16 mouse cellular contexts compared by ENCODE assay signal in the genomic region with DNA sequence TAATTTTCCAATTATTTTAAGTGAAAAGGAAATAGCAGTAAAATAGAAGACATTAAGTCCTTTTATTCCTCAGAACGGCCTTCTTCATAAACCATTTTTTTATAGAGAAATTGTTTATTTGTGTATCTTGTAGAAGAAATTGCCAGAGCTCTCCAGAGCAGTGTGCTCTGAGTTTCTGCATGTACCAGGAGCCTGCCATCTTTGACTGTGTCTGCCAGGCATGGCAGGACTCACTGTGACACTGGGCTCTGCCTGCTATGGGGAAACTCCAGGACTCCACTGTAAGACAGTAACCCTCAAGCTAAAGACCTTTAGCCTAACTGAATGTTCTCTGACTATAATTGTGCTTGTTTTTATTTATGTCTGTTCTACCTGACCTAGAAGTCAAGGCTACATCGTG.
A peak's percentile ranks its signal among the peaks of the same experiment; 100 is the strongest.
DNase-seq lines count a peak whose midpoint lies in the region; ATAC-seq and TF ChIP-seq lines count a peak whose summit lies in the region.
"Had no signal": no experiment of that assay in that cellular context is flagged by ENCODE, and none has a peak within 500 bp of the region (broad histone marks: within the 10 kb centered on the region; RNA-seq: fewer than 3 reads in every experiment).

No protein-coding gene starts in this region.

- no peak overlapping the region for H3K9ac ChIP-seq in neural tube, embryonic 12.5 days
- H3K9ac ChIP-seq in forebrain, postnatal 0 days: no peak overlapping the region
- H3K9ac ChIP-seq in midbrain, embryonic 15.5 days: peak overlapping the region; percentile 38; the same call in 1 of the 2 replicates
- H3K9ac ChIP-seq: embryonic facial prominence, embryonic 12.5 days; lung, embryonic 14.5 days had no signal

- H3K4me1 ChIP-seq in neural tube, embryonic 12.5 days: peaks cover 8% of the 10 kb centered on the region; the same call in 1 of the 2 replicates
- no peaks in the 10 kb centered on the region for H3K4me1 ChIP-seq in forebrain, postnatal 0 days (ENCODE audit: insufficient read depth)
- peaks cover 5% of the 10 kb centered on the region for H3K4me1 ChIP-seq in midbrain, embryonic 15.5 days

- H3K36me3 ChIP-seq in neural tube, embryonic 12.5 days: no peaks in the 10 kb centered on the region
- no peaks in the 10 kb centered on the region for H3K36me3 ChIP-seq in forebrain, postnatal 0 days (ENCODE audit: insufficient read depth)
- no peaks in the 10 kb centered on the region for H3K36me3 ChIP-seq in midbrain, embryonic 15.5 days (replicated peaks)
- H3K36me3 ChIP-seq: embryonic facial prominence, embryonic 12.5 days had no signal

- peak overlapping the region; percentile 43 for H3K4me2 ChIP-seq in neural tube, embryonic 12.5 days (replicated peaks)
- peak overlapping the region; percentile 28; the same call in 1 of the 2 replicates for H3K4me2 ChIP-seq in forebrain, postnatal 0 days (ENCODE audit: low read depth)
- H3K4me2 ChIP-seq in midbrain, embryonic 15.5 days: peak overlapping the region; percentile 41
- H3K4me2 ChIP-seq: embryonic facial prominence, embryonic 12.5 days; liver, embryonic 11.5 days; lung, embryonic 14.5 days had no signal

- DNase-seq in neural tube, embryonic 10.5 days (ENCODE audit: extremely low spot score, low spot score): no peak
- DNase-seq in forebrain, postnatal 0 days: no peak
- DNase-seq in thymus, postnatal 10 days (ENCODE audit: low spot score in 2 of 2): no peak
- DNase-seq in left cerebral cortex, adult 2 months (ENCODE audit: extremely low spot score in 1 of 2, low spot score in 2 of 2): no peak
- DNase-seq in heart, adult 8-10 months (ENCODE audit: low spot score): no peak
- DNase-seq: adrenal gland, postnatal 25 days; cerebellum, adult 8-10 months; kidney, adult 8-10 months; kidney, postnatal 36 days; lung, embryonic 14.5 days; lung, postnatal 4 days; thymus, adult 18-20 months had no signal

- H3K9me3 ChIP-seq in neural tube, embryonic 12.5 days: no peaks in the 10 kb centered on the region
- H3K9me3 ChIP-seq in forebrain, postnatal 0 days (ENCODE audit: low read length): no peaks in the 10 kb centered on the region
- H3K9me3 ChIP-seq in midbrain, embryonic 15.5 days: no peaks in the 10 kb centered on the region
- H3K9me3 ChIP-seq: embryonic facial prominence, embryonic 12.5 days had no signal

- no peaks in the 10 kb centered on the region for H3K27me3 ChIP-seq in neural tube, embryonic 12.5 days (replicated peaks)
- H3K27me3 ChIP-seq in forebrain, postnatal 0 days (ENCODE audit: insufficient read depth, low read length): no peaks in the 10 kb centered on the region
- H3K27me3 ChIP-seq in midbrain, embryonic 15.5 days (replicated peaks): no peaks in the 10 kb centered on the region
- H3K27me3 ChIP-seq: embryonic facial prominence, embryonic 12.5 days had no signal

- TF ChIP-seq CTCF in forebrain, postnatal 0 days (IDR thresholded peaks at IDR 0.05; ENCODE audit: low read depth): no peak
- TF ChIP-seq CTCF in left cerebral cortex, adult 2 months (IDR thresholded peaks at IDR 0.05): no peak

- H3K27ac ChIP-seq in neural tube, embryonic 12.5 days: no peak overlapping the region
- no peak overlapping the region for H3K27ac ChIP-seq in forebrain, postnatal 0 days (ENCODE audit: low read depth, low read length)
- H3K27ac ChIP-seq in midbrain, embryonic 15.5 days: 0 out of 2 replicates have a peak overlapping the region, but pooled peaks have one; percentile 42
- H3K27ac ChIP-seq in left cerebral cortex, adult 2 months: no peak overlapping the region
- H3K27ac ChIP-seq: embryonic facial prominence, embryonic 12.5 days had no signal

- intact Hi-C loops in left cerebral cortex, adult 2 months (cut with DNase I): no loop called here

- WGBS in neural tube, embryonic 12.5 days: 68% methylated on average over 2 of the region's 2 CpGs
- 47% methylated on average over 2 of the region's 2 CpGs for WGBS in forebrain, postnatal 0 days
- WGBS in midbrain, embryonic 15.5 days: 63% methylated on average over 2 of the region's 2 CpGs

- H3K4me3 ChIP-seq in neural tube, embryonic 12.5 days: no peak overlapping the region
- no peak overlapping the region for H3K4me3 ChIP-seq in forebrain, postnatal 0 days (ENCODE audit: low read depth, low read length)
- no peak overlapping the region for H3K4me3 ChIP-seq in midbrain, embryonic 15.5 days
- H3K4me3 ChIP-seq in left cerebral cortex, adult 2 months: no peak overlapping the region
- H3K4me3 ChIP-seq: embryonic facial prominence, embryonic 12.5 days had no signal

- no peak for ATAC-seq in neural tube, embryonic 12.5 days (ENCODE audit: low FRiP score, low read depth)
- peak; percentile 60; the same call in 1 of the 2 replicates for ATAC-seq in forebrain, postnatal 0 days
- ATAC-seq in midbrain, embryonic 15.5 days (replicated peaks): peak; percentile 63
